Mouse (Mus musculus): ENCODE measurements around the gene Ceacam19. TPM values are rescaled to one million over a fixed set of nuclear protein-coding genes. Genes with fewer than 3 reads are reported as not detected.

The Ceacam19 gene
- polyA plus RNA-seq (2017; shearing (Covaris generic)), result not detected

DNA sequence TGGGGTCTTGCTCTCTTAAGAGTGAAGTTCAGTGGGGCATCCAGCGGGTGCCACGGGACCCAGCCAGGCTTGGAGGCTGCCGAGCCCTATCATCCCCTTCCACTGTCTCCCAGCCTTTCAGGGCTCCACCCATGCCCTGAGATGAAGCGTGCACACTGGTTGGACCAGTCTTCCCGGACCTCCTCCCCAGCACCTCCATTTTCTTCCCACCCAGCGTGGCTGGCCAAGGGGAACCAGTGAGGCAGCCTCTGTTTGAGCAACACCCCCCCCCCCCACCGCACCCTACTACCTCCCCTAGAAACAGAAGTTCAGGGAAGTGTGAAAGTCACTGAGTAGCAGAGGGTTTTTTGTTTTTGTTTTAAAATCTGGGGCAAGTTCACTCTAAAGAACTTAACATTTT is at the start of gene Ceacam19:
Ceacam19 (minus strand) TSS at position 117 of the 400 bp plus-strand sequence.

DNA sequence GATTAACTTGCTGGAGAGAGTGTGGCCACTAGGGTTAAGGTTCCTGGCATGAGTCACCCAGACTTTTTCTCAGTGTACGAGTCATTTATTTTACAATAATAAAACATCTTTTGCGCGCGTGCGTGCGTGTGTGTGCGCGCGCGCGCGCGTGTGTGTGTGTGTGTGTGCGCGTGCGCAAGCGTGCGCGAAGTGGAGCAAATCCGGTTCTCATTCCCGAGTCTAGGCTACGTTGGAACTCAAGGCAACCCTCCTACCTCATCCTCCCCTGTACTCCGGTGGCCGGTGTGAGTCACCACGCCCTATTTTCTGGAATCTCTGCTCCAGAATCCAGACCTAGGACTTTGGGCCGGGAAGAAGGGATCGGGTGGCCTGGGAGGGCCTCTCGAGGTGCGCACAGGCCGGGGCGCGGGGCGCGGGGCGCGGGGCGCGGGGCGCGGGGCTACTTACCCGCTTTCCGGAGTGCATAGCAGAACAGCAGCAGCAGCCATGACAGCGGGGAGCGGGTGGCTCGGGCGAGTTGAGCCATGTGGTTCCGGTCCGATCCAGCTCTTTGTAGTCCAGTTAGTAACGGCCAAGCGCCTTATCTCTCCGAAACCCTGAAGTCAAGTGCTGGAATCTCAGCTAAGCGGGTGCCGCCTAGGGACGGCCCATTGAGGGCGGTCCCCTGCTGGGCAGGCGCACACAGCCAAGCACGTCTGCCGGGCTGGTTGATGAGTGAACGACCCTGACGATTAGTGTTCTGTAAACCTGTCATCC is 32.9 kb upstream of the Ceacam19 start, which contains the start of gene Pvr:
Pvr (minus strand) TSS at position 655 of the 756 bp plus-strand sequence.

GRCm38 (mm10) chr7:19861199-19861598 is 26.6 kb downstream of the Ceacam19 start, which contains the start of gene Ceacam16:
Gene Ceacam16 (minus strand): TSS chr7:19861299.

DNA sequence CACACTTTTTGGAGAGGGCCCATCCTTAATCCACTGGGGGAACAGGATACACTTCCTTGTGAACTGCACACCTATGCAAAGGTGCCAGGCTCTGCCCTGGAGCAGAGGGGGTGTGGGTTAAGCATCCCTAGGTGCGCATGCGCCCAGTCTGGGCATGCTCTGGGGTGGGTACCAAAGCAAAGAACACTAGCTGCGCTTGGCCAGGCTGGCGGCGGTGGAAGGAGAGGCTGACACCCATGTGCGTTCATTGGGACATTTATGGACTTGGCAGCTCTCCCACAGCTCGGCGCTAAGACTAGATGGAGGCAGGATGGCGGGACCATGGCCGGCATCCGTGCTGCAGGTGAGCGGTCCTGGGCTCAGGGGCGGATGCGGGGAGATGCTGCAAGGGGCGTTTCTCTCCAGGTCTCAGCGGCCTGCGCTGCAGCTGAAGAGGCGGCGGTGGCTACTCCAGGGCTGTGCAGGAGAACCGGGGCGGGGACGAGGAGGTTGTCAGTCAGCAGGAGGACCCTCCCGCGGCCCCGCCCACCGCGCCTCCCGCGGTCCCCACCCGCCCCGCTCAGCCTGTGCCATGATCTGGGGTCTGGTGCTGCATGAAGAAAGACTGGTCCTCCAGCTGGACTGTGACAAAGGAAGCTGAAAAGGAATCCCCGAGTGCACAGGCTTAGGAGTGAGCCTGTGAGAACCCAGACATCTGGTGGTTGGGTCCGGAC is 35.8 kb downstream of the Ceacam19 start, which contains the start of gene Gm19345:
Gm19345 (plus strand) TSS at position 146 of the 713 bp plus-strand sequence.

Other genes starting within 250 kb of the Ceacam19 start
- gene Clptm1, start 222.9 kb downstream of the Ceacam19 start, polyA plus RNA-seq (2017; shearing (Covaris generic)), result 130 TPM
- not detected for gene Apoc2, start 210.0 kb downstream of the Ceacam19 start, polyA plus RNA-seq (2017; shearing (Covaris generic))
- not detected for gene Gm44805, start 206.5 kb downstream of the Ceacam19 start, polyA plus RNA-seq (2017; shearing (Covaris generic))
- not detected for gene Apoc4, start 206.5 kb downstream of the Ceacam19 start, polyA plus RNA-seq (2017; shearing (Covaris generic))
- not detected for gene Apoc1, start 195.3 kb downstream of the Ceacam19 start, polyA plus RNA-seq (2017; shearing (Covaris generic))
- 12.7 TPM for gene Apoe, start 188.8 kb downstream of the Ceacam19 start, polyA plus RNA-seq (2017; shearing (Covaris generic))
- gene Tomm40, start 172.5 kb downstream of the Ceacam19 start, polyA plus RNA-seq (2017; shearing (Covaris generic)), result 12.9 TPM
- 1.1 TPM for gene Nectin2, start 137.5 kb downstream of the Ceacam19 start, polyA plus RNA-seq (2017; shearing (Covaris generic))
- gene Bcam, start 116.9 kb downstream of the Ceacam19 start, polyA plus RNA-seq (2017; shearing (Covaris generic)), result 13.5 TPM
- gene Cblc, start 91.2 kb downstream of the Ceacam19 start, polyA plus RNA-seq (2017; shearing (Covaris generic)), result not detected
- 10.3 TPM for gene Bcl3, start 65.2 kb downstream of the Ceacam19 start, polyA plus RNA-seq (2017; shearing (Covaris generic))
- 0.29 TPM for gene Gm19345, start 36.0 kb downstream of the Ceacam19 start, polyA plus RNA-seq (2017; shearing (Covaris generic))
- 0.21 TPM for gene Ceacam16, start 26.7 kb downstream of the Ceacam19 start, polyA plus RNA-seq (2017; shearing (Covaris generic))
- gene Pvr, start 33.2 kb upstream of the Ceacam19 start, polyA plus RNA-seq (2017; shearing (Covaris generic)), result 46.5 TPM
- gene Igsf23, start 62.8 kb upstream of the Ceacam19 start, polyA plus RNA-seq (2017; shearing (Covaris generic)), result 35.0 TPM
- gene Ceacam20, start 77.4 kb upstream of the Ceacam19 start, polyA plus RNA-seq (2017; shearing (Covaris generic)), result not detected
- gene Nlrp9b, start 103.5 kb upstream of the Ceacam19 start, polyA plus RNA-seq (2017; shearing (Covaris generic)), result not detected
- 0.10 TPM for gene Vmn1r91, start 211.7 kb upstream of the Ceacam19 start, polyA plus RNA-seq (2017; shearing (Covaris generic))
- not detected for gene Gm16442, start 234.6 kb upstream of the Ceacam19 start, polyA plus RNA-seq (2017; shearing (Covaris generic))

Data from CD4-positive, CD25-positive, alpha-beta regulatory T cell, adult 9 weeks (primary cell).